Comparison of ENCODE assay signal across 8 mouse cellular contexts in the genomic region with DNA sequence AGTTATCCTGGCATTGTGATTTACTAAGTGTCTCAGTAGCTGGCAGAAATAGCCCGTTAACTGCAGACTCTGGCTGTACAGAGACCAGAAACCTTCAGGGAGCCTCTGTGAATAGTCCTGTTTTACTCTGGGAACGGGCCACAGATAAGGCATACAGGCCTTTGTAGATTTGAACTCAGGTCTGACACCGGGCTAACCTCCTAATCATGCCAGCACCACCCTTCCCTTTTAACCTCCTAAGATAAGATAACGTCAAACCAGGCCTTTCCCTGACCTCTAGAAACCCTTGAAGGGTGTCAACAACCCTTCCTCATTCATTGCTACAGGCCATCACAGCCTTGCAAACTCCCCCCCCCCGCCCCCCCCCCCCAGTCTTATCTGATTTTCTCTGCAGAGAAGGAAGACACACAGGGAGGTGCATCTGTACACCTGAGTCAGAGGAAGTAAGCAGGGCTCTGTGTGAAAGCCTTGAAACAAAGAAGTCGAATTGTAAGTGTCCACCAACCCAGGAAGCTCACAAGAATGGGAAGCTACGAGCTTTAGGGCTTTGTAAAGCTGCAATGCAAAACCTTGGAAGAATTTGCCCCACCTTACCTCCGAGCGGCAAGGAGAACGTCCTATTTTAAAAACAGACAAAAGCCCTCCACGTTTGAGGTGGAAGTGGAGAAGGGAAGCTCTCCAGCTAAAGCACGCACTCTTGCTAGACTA.
DNase-seq lines count a peak whose midpoint lies in the region; ATAC-seq and TF ChIP-seq lines count a peak whose summit lies in the region.

No protein-coding gene starts in this region.

- TF ChIP-seq CTCF in intestine, postnatal 0 days (IDR thresholded peaks at IDR 0.05; ENCODE audit: low read depth), result no peak

- H3K36me3 ChIP-seq in lung, embryonic 15.5 days, result no peaks in the 10 kb centered on the region
- H3K36me3 ChIP-seq in forebrain, embryonic 12.5 days (replicated peaks), result no peaks in the 10 kb centered on the region
- no peaks in the 10 kb centered on the region for H3K36me3 ChIP-seq in intestine, postnatal 0 days (ENCODE audit: control insufficient read depth, insufficient read depth)
- H3K36me3 ChIP-seq in stomach, embryonic 15.5 days, result no peaks in the 10 kb centered on the region

- no peak for ATAC-seq in lung, embryonic 15.5 days (ENCODE audit: borderline replicate concordance, extremely low read depth, low FRiP score, low TSS enrichment)
- no peak for ATAC-seq in forebrain, embryonic 12.5 days (ENCODE audit: low FRiP score)
- ATAC-seq in intestine, postnatal 0 days, result no peak
- ATAC-seq in stomach, embryonic 15.5 days (ENCODE audit: insufficient read depth, low FRiP score, low read depth), result no peak

- no peak for DNase-seq in lung, postnatal 14 days
- DNase-seq in adrenal gland, adult 2 months, result no peak
- no peak for DNase-seq in gastrocnemius, adult 8-10 months (ENCODE audit: low spot score in 2 of 2)
- DNase-seq in kidney, postnatal 36 days, result no peak

- H3K4me2 ChIP-seq in lung, embryonic 15.5 days, result peak overlapping the region; percentile 46
- H3K4me2 ChIP-seq in forebrain, embryonic 12.5 days, result peak overlapping the region; percentile 24; the same call in 1 of the 2 replicates
- H3K4me2 ChIP-seq in intestine, postnatal 0 days (replicated peaks; ENCODE audit: low read depth), result peak overlapping the region; percentile 47
- peak overlapping the region; percentile 35 for H3K4me2 ChIP-seq in stomach, embryonic 15.5 days

- H3K4me3 ChIP-seq in lung, embryonic 15.5 days, result no peak overlapping the region
- no peak overlapping the region for H3K4me3 ChIP-seq in forebrain, embryonic 12.5 days (replicated peaks)
- no peak overlapping the region for H3K4me3 ChIP-seq in intestine, postnatal 0 days (ENCODE audit: low read depth, low read length)
- H3K4me3 ChIP-seq in stomach, embryonic 15.5 days (replicated peaks), result no peak overlapping the region; the same call in 1 of the 2 replicates

- no peaks in the 10 kb centered on the region for H3K27me3 ChIP-seq in lung, embryonic 15.5 days
- peaks cover 13% of the 10 kb centered on the region for H3K27me3 ChIP-seq in forebrain, embryonic 12.5 days
- H3K27me3 ChIP-seq in intestine, postnatal 0 days (replicated peaks; ENCODE audit: control insufficient read depth, insufficient read depth, low read length), result no peaks in the 10 kb centered on the region
- no peaks in the 10 kb centered on the region for H3K27me3 ChIP-seq in stomach, embryonic 15.5 days (replicated peaks)

- peaks cover 35% of the 10 kb centered on the region for H3K4me1 ChIP-seq in lung, embryonic 15.5 days
- peaks cover 24% of the 10 kb centered on the region for H3K4me1 ChIP-seq in forebrain, embryonic 12.5 days
- no peaks in the 10 kb centered on the region for H3K4me1 ChIP-seq in intestine, postnatal 0 days (replicated peaks; ENCODE audit: control insufficient read depth, insufficient read depth, low read length)
- peaks cover 24% of the 10 kb centered on the region for H3K4me1 ChIP-seq in stomach, embryonic 15.5 days

- WGBS in lung, embryonic 15.5 days, result 23% methylated on average over 12 of the region's 12 CpGs
- WGBS in forebrain, embryonic 12.5 days, result 40% methylated on average over 12 of the region's 12 CpGs
- 21% methylated on average over 12 of the region's 12 CpGs for WGBS in intestine, postnatal 0 days
- 20% methylated on average over 12 of the region's 12 CpGs for WGBS in stomach, embryonic 15.5 days

- H3K27ac ChIP-seq in lung, embryonic 15.5 days, result peak overlapping the region; percentile 41; the same call in 1 of the 2 replicates
- H3K27ac ChIP-seq in forebrain, embryonic 12.5 days, result no peak overlapping the region
- no peak overlapping the region for H3K27ac ChIP-seq in intestine, postnatal 0 days (ENCODE audit: low read depth, low read length)
- peak overlapping the region; percentile 67 for H3K27ac ChIP-seq in stomach, embryonic 15.5 days

- H3K9me3 ChIP-seq in lung, embryonic 15.5 days, result no peaks in the 10 kb centered on the region
- no peaks in the 10 kb centered on the region for H3K9me3 ChIP-seq in forebrain, embryonic 12.5 days
- H3K9me3 ChIP-seq in intestine, postnatal 0 days (ENCODE audit: control insufficient read depth), result no peaks in the 10 kb centered on the region
- H3K9me3 ChIP-seq in stomach, embryonic 15.5 days, result no peaks in the 10 kb centered on the region

- 0 out of 2 replicates have a peak overlapping the region, but pooled peaks have one; percentile 13 for H3K9ac ChIP-seq in lung, embryonic 15.5 days
- no peak overlapping the region for H3K9ac ChIP-seq in forebrain, embryonic 12.5 days
- H3K9ac ChIP-seq in intestine, postnatal 0 days (ENCODE audit: low read depth, low read length), result no peak overlapping the region
- no peak overlapping the region for H3K9ac ChIP-seq in stomach, embryonic 15.5 days

Comparison
In these comparisons a context has a peak if more than half of its experiments do, and no peak if none do; other contexts are left out.
1. H3K27ac ChIP-seq: peak in lung, embryonic 15.5 days (single experiment) and stomach, embryonic 15.5 days (single experiment); none in forebrain, embryonic 12.5 days (single experiment) and intestine, postnatal 0 days (single experiment).
2. Peak in every context shown above with its lines, with median percentiles within 50 percentile points of each other: H3K4me2 ChIP-seq.